Mouse (Mus musculus) kidney, adult 2 months (tissue): ENCODE results near the gene Spaca5.

Source experiments
- CTCF ChIP-seq: fragments of 200-500 bp; conservative IDR thresholded peaks from 2 replicates; pipeline ENCODE4 v1.5.1; 2011; ENCODE audit warnings: low read depth, mild to moderate bottlenecking, control low read depth, low read length, moderate library complexity, mixed read lengths; ENCODE audit not compliant: insufficient read depth, insufficient read length
- POLR2A ChIP-seq: fragments of 200-500 bp; IDR thresholded peaks from one replicate; pipeline ENCODE4 v1.6.1; 2011; ENCODE audit warnings: low read depth, low read length, control low read depth

DNA sequence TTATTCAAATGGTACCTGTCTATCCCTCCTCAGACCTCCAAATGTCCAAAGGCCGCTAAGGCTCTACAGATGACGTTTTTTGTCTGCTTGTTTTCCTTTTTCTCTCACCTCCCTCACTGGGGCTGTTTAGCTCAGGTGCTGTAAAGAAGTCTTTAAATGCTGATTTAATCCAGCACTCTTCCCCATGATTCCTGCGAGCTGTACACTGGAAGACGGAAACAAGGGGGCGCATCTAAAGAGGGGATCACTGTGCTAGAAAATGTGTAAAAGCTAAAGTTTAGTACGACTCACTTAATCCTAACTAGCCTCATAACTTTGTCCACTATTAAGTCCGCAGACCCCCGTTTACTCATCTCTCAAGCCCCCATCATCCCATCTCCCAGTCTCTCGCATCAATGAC, 6.7 kb upstream of the Spaca5 start:
- TF ChIP-seq POLR2A: no peak
- no peak for TF ChIP-seq CTCF
